Comparison of ENCODE assay signal across 4 mouse cellular contexts in the genomic region with DNA sequence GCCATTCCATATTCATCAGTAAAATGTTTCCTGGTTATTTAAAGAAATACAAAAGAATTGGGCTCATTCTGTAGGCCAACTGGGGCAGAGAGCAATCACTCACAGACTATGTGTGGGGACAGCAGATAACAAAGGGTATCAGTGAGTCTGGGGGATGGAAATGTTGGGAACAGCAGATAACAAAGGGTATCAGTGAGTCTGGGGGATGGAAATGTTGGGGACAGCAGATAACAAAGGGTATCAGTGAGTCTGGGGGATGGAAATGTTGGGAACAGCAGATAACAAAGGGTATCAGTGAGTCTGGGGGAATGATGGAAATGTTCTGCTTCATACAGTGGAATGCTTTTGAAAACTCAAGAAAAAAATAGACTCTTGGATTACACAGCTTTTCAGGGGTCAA. TPM values are rescaled to one million over a fixed set of nuclear protein-coding genes. Genes with fewer than 3 reads are reported as not detected.
"Had no signal": no experiment of that assay in that cellular context is flagged by ENCODE, and none has a peak within 500 bp of the region (broad histone marks: within the 10 kb centered on the region; RNA-seq: fewer than 3 reads in every experiment).

No protein-coding gene starts in this region.

RNA-seq across cellular contexts. Expression of a gene that starts 35.7 kb away (rescaled TPM):
- total RNA-seq: megakaryocyte, adult 5-6 weeks; megakaryocyte-erythroid progenitor cell, adult 5-6 weeks; monocyte, adult 5-6 weeks had no signal
- polyA plus RNA-seq: macrophage had no signal
